Mouse (Mus musculus) G1E (cell line): ENCODE results near the gene A1cf. TPM values are rescaled to one million over a fixed set of nuclear protein-coding genes. Genes with fewer than 3 reads are reported as not detected.

ENCODE experiments used
- ATAC-seq: 2 replicates; pipeline ENCODE4 v1.8.0; 2016; ENCODE audit warnings: mild to moderate bottlenecking; ENCODE audit not compliant: insufficient number of reproducible peaks, poor library complexity, low FRiP score, severe bottlenecking; ENCODE audit errors: extremely low read depth
- DNase-seq: peaks from one replicate; pipeline ENCODE4 v3.0.0; 2012; ENCODE audit warnings: low spot score
- H3K27me3 ChIP-seq: 2 replicates; pipeline ENCODE4 v1.6.1; 2012; ENCODE audit warnings: mild to moderate bottlenecking, low read length, inconsistent platforms; ENCODE audit not compliant: insufficient read depth
- H3K36me3 ChIP-seq: replicated peaks from 2 replicates; pipeline ENCODE3; 2012; ENCODE audit warnings: mild to moderate bottlenecking, inconsistent platforms
- H3K4me1 ChIP-seq: 2 replicates; pipeline ENCODE4 v1.6.1; 2012; ENCODE audit warnings: low read depth, low read length, inconsistent platforms, mixed read lengths; ENCODE audit not compliant: insufficient read depth
- H3K4me3 ChIP-seq: 2 replicates; pipeline ENCODE4 v1.5.1; 2012; ENCODE audit warnings: low read depth, mild to moderate bottlenecking, inconsistent platforms, low read length, moderate library complexity, mixed read lengths
- H3K9me3 ChIP-seq: replicated peaks from 2 replicates; pipeline ENCODE4 v1.6.1; 2012; ENCODE audit warnings: inconsistent platforms
- CTCF ChIP-seq: IDR thresholded peaks from 2 replicates; pipeline ENCODE4 v1.5.1; 2012; ENCODE audit warnings: low read depth, low read length, inconsistent platforms, mixed read lengths
- GATA1 ChIP-seq: IDR thresholded peaks from 2 replicates; pipeline ENCODE4 v1.6.1; 2012; ENCODE audit warnings: borderline replicate concordance, low read length, inconsistent platforms, mixed read lengths
- GATA2 ChIP-seq: IDR thresholded peaks from 2 replicates; pipeline ENCODE4 v1.6.1; 2012; ENCODE audit warnings: low read depth, low read length, inconsistent platforms, borderline replicate concordance
- POLR2AphosphoS5 ChIP-seq: IDR thresholded peaks from 2 replicates; pipeline ENCODE4 v1.6.1; 2012; ENCODE audit warnings: low read depth, low read length, inconsistent platforms; ENCODE audit not compliant: insufficient replicate concordance
- TAL1 ChIP-seq: conservative IDR thresholded peaks from 2 replicates; pipeline ENCODE4 v1.6.1; 2012; ENCODE audit warnings: low read depth, low read length, inconsistent platforms, mixed read lengths
- polyA plus RNA-seq: library from polyadenylated mRNA; stranded (reverse); fragments of >175 nt; gene quantifications from 2 replicates; pipeline ENCODE4 v1.2.3, GENCODE M21; 2012
- total RNA-seq, 2 experiments: library from RNA; stranded (forward) in 1 of 2; stranded (reverse) in 1 of 2; fragments of 200-1000 nt in 1 of 2; fragments of >200 nt in 1 of 2; fragmentation: Nextera tagmentation in 1 of 2; gene quantifications; 2 replicates each; pipeline ENCODE4 v1.2.3; 2014 to 2017

Gene A1cf
- total and polyA plus RNA-seq, 3 experiments = 0.27 TPM; not detected in 2

DNA sequence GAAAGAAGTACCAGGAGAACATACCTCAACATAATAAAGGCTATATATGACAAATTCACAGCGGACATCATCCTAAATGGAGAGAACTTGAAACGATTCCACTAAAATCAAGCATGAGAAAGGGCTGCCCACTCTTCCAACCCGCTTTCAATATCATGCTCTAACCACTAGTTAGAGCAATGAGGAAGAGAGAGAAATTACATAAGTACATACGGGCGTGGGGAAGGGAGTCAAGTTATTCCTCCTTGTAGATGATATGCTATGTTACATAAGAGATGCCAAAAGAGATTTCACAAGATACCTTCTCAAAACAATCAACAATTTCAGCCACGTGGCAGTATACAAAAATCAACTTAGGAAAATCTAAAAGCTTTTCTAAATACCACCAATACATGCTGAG lies 122.5 kb downstream of the A1cf start:
- no peak for DNase-seq
- Histone ChIP-seq H3K27me3 (peaks cover 7% of the 10 kb centered on the region), H3K4me3 (no peak overlapping the region), H3K4me1 (no peaks in the 10 kb centered on the region), H3K36me3 (no peaks in the 10 kb centered on the region), H3K9me3 (no peaks in the 10 kb centered on the region)
- TF ChIP-seq GATA1 (no peak), GATA2 (no peak), TAL1 (no peak), POLR2AphosphoS5 (no peak)
- no peak for ATAC-seq

DNA sequence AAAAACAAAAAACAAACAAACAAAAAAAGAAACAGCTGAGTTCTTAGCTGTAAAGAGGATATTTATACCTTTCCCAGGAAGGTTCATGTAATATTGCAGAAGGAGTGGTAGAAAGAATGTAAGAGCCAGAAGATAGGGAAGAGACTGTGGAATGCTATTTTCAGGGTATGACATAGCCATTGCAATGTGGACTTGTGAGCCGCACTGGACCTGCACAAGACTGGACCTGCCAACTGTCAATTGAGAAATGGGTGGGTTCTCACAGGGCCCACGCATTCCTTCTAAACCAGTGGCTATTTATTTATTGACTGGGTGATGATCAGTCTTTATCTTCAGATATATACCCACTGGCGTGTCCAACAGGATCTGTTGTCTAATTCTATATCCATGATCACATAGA lies 128.4 kb downstream of the A1cf start:
- no peak for DNase-seq
- H3K9me3 ChIP-seq = no peaks in the 10 kb centered on the region
- no peak for TF ChIP-seq CTCF
- no peak for TF ChIP-seq POLR2AphosphoS5
- no peak for TF ChIP-seq GATA1
- no peak for TF ChIP-seq TAL1
- no peak for TF ChIP-seq GATA2

More for the DNA sequence above, 128.4 kb downstream of the A1cf start:
- no peaks in the 10 kb centered on the region for H3K36me3 ChIP-seq
- H3K4me1 ChIP-seq = no peaks in the 10 kb centered on the region
- no peak for ATAC-seq
- no peak overlapping the region for H3K4me3 ChIP-seq
- peaks cover 5% of the 10 kb centered on the region for H3K27me3 ChIP-seq

Other genes with a start within 250 kb of the A1cf start
- 22.9 and 25.4 TPM in 2 replicates for gene Prkg1, start 103.7 kb upstream of the A1cf start, total RNA-seq (2014; fragmentation: Nextera tagmentation)
- gene Prkg1, start 103.7 kb upstream of the A1cf start, total RNA-seq (2017) = 27.3 and 29.0 TPM in 2 replicates
- 1.0 and 1.1 TPM in 2 replicates for gene Prkg1, start 103.7 kb upstream of the A1cf start, polyA plus RNA-seq
- gene Asah2, start 239.4 kb downstream of the A1cf start, total RNA-seq (2014; fragmentation: Nextera tagmentation) = 0.83 and 3.8 TPM in 2 replicates
- 0.93 and 1.5 TPM in 2 replicates for gene Asah2, start 239.4 kb downstream of the A1cf start, total RNA-seq (2017)
- gene Asah2, start 239.4 kb downstream of the A1cf start, polyA plus RNA-seq = 0.04 and 0.07 TPM in 2 replicates